Mouse (Mus musculus): Measurements from ENCODE around the gene Lamtor2.

DNA sequence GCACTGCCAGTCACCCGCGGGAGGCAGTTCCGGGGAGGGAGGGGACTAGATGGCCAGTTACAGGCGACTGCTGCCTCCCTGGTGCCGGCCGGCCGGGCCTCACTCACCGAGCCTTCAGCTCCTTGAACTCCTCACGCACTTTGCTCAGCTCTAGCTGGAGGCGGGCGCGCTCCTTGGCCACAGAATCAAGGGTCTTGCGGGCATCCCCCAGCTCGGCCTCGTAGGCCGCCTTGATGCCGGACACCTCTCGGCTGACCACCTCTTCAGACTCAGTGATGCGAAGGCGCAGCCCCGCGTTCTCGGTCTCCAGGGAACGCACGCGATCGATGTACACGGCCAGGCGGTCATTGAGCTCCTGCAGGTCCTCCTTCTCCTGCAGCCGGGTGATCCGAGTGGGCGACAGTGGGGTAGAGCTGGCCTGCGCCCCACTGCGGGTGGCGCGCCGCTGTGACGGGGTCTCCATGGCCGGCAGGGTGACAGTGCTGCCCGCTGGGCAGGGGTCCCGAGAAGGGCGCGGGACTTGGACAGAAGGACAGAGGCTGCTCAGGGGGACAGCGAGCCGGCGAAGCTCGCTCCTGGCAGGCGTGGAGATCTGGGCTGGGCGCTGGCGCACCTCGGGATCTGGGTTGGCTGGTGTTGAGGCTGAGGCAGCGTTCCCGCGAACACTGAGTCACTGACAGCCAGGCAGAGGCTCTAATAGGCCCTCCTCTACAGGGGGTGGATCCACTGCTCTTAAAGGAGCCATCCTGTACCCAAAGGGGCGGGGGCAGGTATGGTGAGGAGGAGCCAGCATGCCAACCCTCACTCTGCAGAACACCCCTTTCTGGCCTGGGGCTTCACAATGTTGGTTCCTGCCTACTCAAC is 50.0 kb downstream of the Lamtor2 start:
- TF ChIP-seq CTCF (IDR thresholded peaks at IDR 0.05), result no peak
- TF ChIP-seq POLR2A (IDR thresholded peaks at IDR 0.05; ENCODE audit: insufficient read depth, low read depth, low read length), result peak; percentile 100
- peak; percentile 79; the same call in 1 of the 2 replicates for TF ChIP-seq EP300 (IDR thresholded peaks at IDR 0.05; ENCODE audit: insufficient read depth, low read depth, low read length)

Data from heart, adult 2 months (tissue).